Mouse (Mus musculus): ENCODE measurements around the gene Krt17. TPM values are rescaled to one million over a fixed set of nuclear protein-coding genes. Genes with fewer than 3 reads are reported as not detected.

Krt17 gene
- 0.10 and 0.14 TPM in 2 replicates for polyA plus RNA-seq (2012; ENCODE audit: low replicate concordance)

GRCm38 (mm10) chr11:100260514-100261234, at the start of gene Krt17:
Krt17 (minus strand) TSS chr11:100261029.

GRCm38 (mm10) chr11:100269821-100270332, 9.0 kb upstream of the Krt17 start, which contains the start of gene Krt42:
Krt42 (minus strand) TSS chr11:100269871.

DNA sequence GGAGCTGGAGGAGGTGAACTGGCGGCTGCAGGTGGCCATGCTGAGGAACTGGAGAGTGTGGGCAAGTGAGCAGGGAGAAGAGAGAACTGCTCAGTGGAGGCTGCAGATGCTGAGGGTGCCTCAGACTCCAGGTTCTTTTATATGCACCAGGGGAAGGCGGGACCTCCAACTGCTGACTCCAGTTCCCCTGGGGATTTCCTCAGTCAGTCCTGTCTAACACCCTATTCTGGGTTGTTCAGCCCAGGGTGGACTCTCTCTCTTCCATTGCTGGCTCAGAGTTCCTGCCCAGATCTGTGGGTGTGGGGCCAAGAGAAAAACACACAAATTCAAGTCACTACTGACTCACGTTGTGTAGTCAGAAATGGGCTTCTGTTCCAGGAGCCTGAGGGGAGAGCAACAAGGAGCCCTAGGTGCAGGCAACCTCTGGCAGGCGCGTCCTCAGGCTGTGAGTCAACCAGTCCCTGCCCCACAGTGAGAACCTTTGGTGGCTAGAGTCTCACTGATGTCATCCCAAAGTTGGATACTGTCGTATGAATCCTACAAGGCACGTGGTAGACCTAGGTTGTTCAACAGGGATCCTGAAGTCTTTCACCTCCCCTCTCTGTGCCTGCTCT, 11.9 kb downstream of the Krt17 start, which contains the start of gene Krt16:
Krt16 (minus strand) TSS at position 51 of the 614 bp plus-strand sequence.

GRCm38 (mm10) chr11:100207498-100207897, 53.3 kb downstream of the Krt17 start, which contains the start of gene Krt14:
Krt14 (minus strand) TSS chr11:100207548.

Other genes with a start within 250 kb of the Krt17 start
- gene Krt33a, start 244.8 kb downstream of the Krt17 start, polyA plus RNA-seq (2012; ENCODE audit: low replicate concordance) = not detected in 2 replicates
- not detected in 2 replicates for gene Krt33b, start 231.2 kb downstream of the Krt17 start, polyA plus RNA-seq (2012; ENCODE audit: low replicate concordance)
- gene Krt34, start 219.5 kb downstream of the Krt17 start, polyA plus RNA-seq (2012; ENCODE audit: low replicate concordance) = not detected in 2 replicates
- not detected in 2 replicates for gene Krt31, start 210.5 kb downstream of the Krt17 start, polyA plus RNA-seq (2012; ENCODE audit: low replicate concordance)
- not detected in 2 replicates for gene Krt32, start 172.8 kb downstream of the Krt17 start, polyA plus RNA-seq (2012; ENCODE audit: low replicate concordance)
- 0.13 TPM in 1 of 2 replicates, not detected in the other for gene Krt35, start 164.8 kb downstream of the Krt17 start, polyA plus RNA-seq (2012; ENCODE audit: low replicate concordance)
- gene Krt36, start 155.4 kb downstream of the Krt17 start, polyA plus RNA-seq (2012; ENCODE audit: low replicate concordance) = not detected in 2 replicates
- gene Krt13, start 139.5 kb downstream of the Krt17 start, polyA plus RNA-seq (2012; ENCODE audit: low replicate concordance) = 0.33 TPM in 1 of 2 replicates, not detected in the other
- gene Krt15, start 125.1 kb downstream of the Krt17 start, polyA plus RNA-seq (2012; ENCODE audit: low replicate concordance) = not detected in 2 replicates
- 0.12 and 0.14 TPM in 2 replicates for gene Krt19, start 112.4 kb downstream of the Krt17 start, polyA plus RNA-seq (2012; ENCODE audit: low replicate concordance)
- gene Krt9, start 67.8 kb downstream of the Krt17 start, polyA plus RNA-seq (2012; ENCODE audit: low replicate concordance) = not detected in 2 replicates
- gene Krt14, start 53.5 kb downstream of the Krt17 start, polyA plus RNA-seq (2012; ENCODE audit: low replicate concordance) = not detected in 2 replicates
- gene Krt16, start 12.1 kb downstream of the Krt17 start, polyA plus RNA-seq (2012; ENCODE audit: low replicate concordance) = not detected in 2 replicates
- gene Krt42, start 8.8 kb upstream of the Krt17 start, polyA plus RNA-seq (2012; ENCODE audit: low replicate concordance) = not detected in 2 replicates
- gene Eif1, start 58.9 kb upstream of the Krt17 start, polyA plus RNA-seq (2012; ENCODE audit: low replicate concordance) = 448 and 588 TPM in 2 replicates
- not detected in 2 replicates for gene Gast, start 73.4 kb upstream of the Krt17 start, polyA plus RNA-seq (2012; ENCODE audit: low replicate concordance)
- 15.8 and 23.4 TPM in 2 replicates for gene Hap1, start 95.1 kb upstream of the Krt17 start, polyA plus RNA-seq (2012; ENCODE audit: low replicate concordance)
- 74.3 and 86.7 TPM in 2 replicates for gene Jup, start 136.7 kb upstream of the Krt17 start, polyA plus RNA-seq (2012; ENCODE audit: low replicate concordance)
- gene P3h4, start 153.8 kb upstream of the Krt17 start, polyA plus RNA-seq (2012; ENCODE audit: low replicate concordance) = 0.47 and 1.6 TPM in 2 replicates
- 0.67 and 1.0 TPM in 2 replicates for gene Fkbp10, start 154.7 kb upstream of the Krt17 start, polyA plus RNA-seq (2012; ENCODE audit: low replicate concordance)
- gene Nt5c3b, start 180.8 kb upstream of the Krt17 start, polyA plus RNA-seq (2012; ENCODE audit: low replicate concordance) = 63.7 and 93.8 TPM in 2 replicates
- gene Klhl10, start 180.9 kb upstream of the Krt17 start, polyA plus RNA-seq (2012; ENCODE audit: low replicate concordance) = 0.15 TPM in 1 of 2 replicates, not detected in the other
- 2.8 and 4.1 TPM in 2 replicates for gene Klhl11, start 211.7 kb upstream of the Krt17 start, polyA plus RNA-seq (2012; ENCODE audit: low replicate concordance)